Mouse (Mus musculus): ENCODE measurements at regions not wholly inside any gene's neighbourhood (a gene's known extent, or its start where the extent isn't known, plus 50 kb on each side); places are given as distances from the start of the nearest gene placed in this dataset.

DNA sequence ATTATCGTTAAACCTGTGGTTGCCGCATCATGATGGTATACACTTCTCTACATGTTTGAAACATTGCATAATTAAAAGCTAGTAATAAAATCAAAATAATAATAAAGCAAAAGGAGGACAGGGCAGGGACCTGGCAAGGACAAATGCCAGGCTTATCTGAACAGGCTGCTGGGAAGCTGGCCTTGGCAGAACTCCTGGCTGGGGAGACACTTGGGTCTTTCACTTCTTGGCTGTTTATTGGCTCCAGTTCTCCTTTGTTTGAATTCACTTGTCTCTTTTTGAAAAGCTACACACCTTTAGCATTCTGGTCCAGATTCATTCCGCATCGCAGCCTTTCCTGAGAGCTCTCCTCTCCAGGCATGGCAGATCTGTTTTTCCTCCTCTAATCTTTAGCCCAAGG, 91.6 kb upstream of the Nckap5 start:
- in situ Hi-C loops (cut with MseI, MboI) = no loop called here

DNA sequence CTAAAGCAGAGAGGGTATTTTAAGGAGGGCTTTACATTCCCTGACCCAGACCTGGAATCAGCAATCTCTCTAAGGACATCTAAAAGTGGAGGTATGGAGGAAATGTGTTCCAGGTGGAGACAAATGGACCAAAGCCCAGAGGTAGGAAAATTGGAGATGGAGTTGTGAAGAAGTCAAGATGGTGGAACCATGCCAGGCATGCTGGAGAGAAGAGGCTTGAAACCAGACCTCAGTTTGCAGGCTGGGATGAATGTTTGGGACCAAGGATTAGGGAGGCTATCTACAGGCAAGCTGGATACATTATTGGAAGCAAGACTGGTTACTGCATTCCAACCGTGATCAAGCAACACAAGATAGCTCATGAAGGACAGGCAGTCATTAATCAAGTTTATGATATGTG, 88.3 kb upstream of the Nckap5 start:
- in situ Hi-C loops (cut with MseI, MboI) = no loop called here

DNA sequence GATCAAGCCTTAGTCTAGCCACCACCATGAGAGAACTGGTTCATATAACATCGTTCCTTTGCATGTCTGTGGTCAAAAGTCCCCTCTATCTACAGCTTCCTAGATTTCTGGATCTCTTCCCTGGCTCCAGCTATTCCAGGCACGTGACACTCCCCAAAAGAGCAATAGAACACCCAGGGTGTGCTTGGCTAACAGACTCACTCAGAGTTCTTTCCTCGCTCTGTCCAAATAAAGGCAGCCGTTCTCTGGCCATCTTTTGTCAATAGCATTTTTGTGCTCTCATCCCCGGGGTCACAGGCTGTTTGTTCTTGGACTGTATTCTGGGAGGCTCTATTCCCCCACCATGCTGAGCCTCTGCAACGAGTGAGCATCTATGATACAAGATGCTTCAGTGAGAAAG, 87.3 kb upstream of the Nckap5 start:
- in situ Hi-C loops (cut with MseI, MboI) = no loop called here

- in situ Hi-C loops (cut with MseI, MboI) = no loop called here
Measured at GRCm38 (mm10) chr1:126916369-126916768, 85.8 kb upstream of the Nckap5 start.

GRCm38 (mm10) chr1:126911277-126912060, 80.9 kb upstream of the Nckap5 start:
- in situ Hi-C loops (cut with MseI, MboI) = no loop called here

- in situ Hi-C loops (cut with MseI, MboI) = no loop called here
Measured at GRCm38 (mm10) chr1:126907417-126907816, 76.8 kb upstream of the Nckap5 start.

GRCm38 (mm10) chr1:126898484-126898883, 67.9 kb upstream of the Nckap5 start:
- in situ Hi-C loops (cut with MseI, MboI) = no loop called here

DNA sequence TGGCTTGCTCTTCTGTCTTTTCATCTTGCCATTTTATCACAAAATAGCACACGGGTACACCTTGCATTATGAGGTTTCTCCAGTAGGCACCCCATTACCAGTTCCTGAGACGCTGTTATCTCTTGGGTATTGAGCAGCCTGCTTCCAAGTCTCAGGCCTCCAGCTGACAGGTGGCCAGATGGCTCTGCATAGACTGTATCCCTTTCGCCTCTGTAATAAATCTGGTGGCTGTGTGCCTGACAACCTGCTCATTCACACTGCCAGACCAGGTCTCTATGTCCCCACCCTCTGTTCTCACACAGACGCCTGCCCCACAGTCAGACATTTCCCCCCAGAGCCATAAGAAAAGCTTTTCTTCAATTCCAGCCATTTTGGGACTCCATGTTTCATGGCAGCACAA, 66.3 kb upstream of the Nckap5 start:
- in situ Hi-C loops (cut with MseI, MboI) = no loop called here

DNA sequence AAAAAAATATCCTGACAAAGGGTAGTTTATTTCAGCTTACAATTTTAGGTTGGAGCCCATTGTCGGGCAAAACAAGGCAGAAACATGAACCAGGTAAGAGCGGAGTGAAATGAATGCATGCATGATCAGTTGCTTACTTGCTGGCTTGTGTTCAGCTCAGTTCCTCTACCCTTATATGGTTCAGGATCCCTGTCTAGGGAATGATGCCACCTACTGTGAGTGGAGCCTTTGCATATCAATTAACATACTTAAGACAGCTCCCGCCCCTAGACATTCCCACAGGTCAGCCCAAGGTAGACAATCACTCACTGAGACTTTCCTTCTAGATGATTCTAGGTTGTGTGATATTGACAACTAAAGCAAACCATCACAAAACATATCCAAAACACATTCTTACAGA, 50.2 kb upstream of the Nckap5 start:
- in situ Hi-C loops (cut with MseI, MboI) = no loop called here

Data from mouse trophoblast stem cell (cell line).